Mouse (Mus musculus): ENCODE data around the gene Gpsm3.
A peak's percentile ranks its signal among the peaks of the same experiment; 100 is the strongest.

The Gpsm3 gene

DNA sequence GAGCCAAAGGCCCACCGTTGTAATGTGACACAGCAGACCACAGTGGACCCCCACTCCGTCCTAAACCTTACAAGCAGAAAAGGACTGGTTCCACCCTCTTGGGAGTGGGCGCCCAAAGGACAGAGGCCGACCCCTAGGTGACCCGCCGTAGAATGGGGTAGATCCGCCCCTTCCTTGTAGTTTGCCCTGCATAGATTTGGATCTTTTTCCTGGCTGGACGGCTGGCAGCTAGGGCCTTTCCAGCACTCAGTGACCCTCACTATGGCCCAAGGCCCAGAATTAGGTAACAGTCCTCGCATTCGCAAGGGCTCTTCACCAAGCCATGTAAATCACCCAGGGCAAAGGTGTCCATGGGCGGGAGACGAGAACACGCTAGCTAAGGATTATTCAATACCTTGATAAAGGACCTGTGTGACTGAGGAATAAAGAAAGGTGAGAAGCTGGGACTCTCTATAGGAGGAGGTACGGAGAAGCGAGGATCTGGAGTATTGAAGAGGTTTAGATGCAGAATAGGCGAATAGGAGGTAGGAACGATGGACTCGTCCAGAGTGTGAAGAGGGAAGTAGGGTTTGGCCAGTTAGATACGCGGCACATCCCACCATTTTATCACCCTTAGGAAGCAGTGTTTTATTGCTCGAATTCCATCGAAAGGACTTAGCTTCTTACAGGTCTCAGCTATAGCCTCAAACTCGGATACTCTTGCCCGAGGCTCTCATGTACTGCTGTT lies 15.1 kb downstream of the Gpsm3 start:
- no peak for DNase-seq

DNA sequence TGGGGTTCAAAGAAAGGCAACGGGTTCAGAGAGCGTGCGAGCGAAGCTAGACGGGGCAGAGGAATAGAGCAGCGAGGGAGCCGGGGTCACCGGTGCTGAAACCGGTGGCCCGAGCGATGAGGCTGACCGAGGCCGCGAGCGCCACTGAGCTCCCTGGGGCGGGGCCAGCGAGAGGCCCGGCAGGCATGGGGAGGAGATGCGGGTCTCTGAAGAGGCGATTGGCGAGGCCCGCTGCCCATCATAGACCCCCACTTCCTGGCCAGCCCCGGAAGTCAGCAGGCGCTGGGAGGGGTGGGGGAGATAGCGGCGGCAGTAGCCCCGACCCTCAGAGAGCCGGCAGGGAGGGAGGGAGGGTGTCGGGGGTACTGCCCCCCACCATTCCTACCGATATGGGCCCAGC lies 16.0 kb downstream of the Gpsm3 start:
- peak; percentile 92 to 96 for DNase-seq

DNA sequence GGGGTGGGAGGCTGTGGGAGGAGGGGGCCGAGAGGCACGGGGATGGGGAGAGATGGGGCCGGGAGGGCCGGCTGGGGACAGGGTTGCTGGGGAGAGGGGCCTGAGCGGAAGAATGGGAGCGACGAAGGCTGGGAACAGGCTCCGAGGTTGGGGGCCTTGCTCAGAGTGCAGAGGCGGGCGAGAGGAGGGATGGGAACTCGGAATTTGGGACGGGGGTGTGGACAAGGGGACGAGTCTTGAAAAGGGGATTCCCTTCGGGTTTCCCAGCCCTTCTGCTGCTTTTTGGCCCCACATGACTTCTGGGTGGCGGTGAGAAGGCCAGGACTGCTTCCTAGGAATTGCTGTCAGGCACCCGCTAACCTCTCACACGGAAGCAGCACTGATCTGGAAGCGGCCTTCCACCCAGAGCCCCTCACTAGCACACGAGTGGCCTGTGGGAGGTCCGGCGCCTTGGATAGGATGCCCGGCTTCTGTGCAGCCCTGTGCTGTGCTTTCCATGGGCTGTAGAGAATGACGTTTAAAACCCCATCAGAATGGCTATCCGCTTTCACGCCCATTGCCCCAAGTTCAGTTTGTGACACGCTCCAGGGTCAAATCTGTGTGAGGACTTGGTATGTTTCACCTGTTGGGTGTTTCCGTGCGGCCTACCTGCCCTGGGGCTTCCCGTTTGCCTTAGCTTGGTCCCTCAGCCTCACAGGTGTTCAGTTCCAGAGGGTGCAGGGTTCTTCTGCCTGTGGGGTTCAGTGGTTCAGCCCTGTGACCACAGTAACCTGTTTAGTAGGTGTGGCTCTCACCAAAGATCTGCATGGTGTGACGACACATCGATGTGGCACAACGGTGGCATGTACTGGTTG lies 16.8 kb downstream of the Gpsm3 start:
- no peak for DNase-seq

DNA sequence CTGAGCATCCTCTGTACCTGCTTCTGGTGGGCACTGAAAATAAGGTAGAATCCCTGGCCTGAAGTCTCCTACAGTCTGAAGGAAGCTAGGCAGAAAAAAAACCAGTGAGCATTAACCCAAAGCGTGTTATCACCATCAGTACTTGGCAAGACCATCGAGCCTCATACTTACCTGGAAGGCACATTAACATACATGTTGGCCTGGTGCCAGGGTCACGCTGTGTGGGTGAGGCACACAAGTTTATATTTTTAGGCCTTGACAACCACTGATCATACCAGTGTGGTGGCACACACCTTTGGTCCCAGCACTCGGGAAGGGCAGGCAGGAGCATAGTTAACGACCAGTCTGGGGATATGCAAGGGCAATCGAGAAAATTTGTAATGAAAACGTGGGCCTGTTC lies 18.4 kb downstream of the Gpsm3 start:
- DNase-seq: no peak

DNA sequence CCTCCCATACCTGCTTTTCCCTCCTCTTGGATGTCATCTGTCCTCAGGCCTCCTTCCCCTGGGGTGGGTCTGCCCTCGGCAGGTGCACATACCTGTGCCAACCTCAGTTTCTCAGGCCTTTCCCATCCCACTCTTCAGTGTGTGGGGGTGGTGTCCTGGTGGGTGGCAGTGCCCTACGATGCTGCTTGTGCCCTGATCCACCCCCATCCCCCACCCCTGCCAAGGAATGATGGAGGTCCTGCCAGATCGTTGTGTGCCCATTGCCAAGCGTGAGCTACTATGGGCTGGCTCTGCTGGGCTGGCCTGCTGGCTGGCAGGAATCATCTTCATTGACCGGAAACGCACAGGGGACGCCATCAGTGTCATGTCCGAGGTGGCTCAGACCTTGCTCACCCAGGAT lies 21.4 kb downstream of the Gpsm3 start:
- DNase-seq: no peak

DNA sequence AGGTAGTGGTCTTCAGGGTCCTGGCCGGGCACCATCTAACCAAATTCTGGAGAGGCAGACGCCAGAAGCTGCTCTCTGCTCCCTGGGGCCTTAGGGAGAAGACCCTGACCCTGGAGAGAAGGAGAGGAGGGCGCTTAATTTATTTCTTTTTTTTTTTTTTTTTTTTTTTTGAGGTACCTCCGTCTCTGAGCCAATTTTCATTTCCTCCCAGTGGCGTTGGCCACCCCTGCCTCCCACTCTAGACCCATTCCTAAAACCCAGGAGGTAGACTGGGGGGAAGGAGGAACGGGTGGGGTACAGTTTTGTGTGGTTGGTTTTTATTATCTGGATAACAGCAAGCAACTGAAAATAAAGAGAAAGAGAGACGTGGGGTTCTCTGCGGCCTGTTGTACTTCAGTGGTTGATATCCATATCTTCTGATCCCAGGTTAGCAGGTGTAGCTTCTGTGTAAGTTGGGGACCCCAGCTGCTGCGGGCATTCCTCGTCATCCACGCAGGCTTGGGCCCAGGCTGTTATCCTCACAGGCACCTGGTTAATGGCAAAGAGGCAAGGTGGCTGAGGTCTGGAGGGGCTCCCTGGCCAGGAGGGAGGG lies 23.5 kb downstream of the Gpsm3 start:
- DNase-seq: no peak

DNA sequence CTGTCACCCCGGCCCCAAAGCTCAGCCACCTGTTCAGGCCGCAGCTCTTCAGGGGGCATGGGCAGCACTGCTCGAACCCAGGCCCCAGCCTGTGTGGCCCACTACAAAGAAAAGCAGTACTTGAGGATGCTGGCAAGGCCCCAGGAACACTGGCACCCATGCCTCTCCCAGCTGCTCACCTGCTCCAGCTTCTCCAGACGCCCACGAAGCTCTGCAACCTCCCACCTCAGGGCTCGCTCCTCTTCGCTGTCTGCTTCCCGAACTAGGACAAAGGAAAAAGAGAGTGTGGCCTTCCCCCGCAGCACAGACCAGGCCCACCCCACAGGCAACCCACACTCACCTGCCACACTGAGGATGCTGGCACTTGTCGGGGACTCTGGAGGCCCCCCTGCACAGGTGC lies 24.2 kb downstream of the Gpsm3 start:
- DNase-seq: no peak

DNA sequence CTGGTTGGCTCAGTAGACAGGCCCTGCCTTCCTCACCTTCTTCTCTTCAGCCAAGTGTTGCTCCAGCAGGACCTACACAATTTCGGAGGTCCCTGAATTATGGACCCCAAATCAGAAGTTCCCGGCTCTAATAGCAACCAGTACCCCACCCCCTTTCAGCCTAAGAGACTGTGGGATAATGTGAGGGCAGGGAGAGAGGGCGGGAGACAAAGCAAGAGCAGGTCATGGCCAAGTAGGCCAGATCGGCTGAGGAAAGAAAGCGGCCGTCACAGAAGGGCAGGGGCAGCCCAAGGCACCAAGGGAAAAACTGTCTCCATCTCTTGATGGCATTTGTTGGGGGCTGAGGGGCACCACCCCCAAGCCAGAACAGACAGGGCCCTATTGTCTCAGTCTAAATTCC lies 26.3 kb downstream of the Gpsm3 start, which contains the start of gene Egfl8:
Gene Egfl8 (minus strand): TSS at position 101 of the 400 bp plus-strand sequence.
- no peak for DNase-seq

DNA sequence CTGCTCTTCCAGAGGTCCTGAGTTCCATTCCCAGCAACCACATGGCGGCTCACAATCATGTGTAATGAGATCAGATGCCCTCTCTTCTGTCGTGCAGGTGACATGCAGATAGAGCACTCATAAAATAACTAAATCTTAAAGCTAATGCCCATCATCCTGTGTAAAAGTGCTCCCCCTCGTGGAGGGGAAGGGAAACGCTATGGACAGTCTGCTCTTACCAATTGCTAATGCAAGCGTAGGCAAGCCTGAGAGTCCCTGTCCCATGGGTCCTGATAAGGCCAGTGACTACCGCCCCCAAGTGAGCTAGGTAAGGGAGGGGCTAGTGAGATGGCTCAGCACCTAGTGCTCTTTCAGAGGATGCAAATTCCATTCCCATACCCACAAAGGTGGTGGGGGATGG lies 29.4 kb downstream of the Gpsm3 start:
- peak; percentile 63 to 80 for DNase-seq

DNA sequence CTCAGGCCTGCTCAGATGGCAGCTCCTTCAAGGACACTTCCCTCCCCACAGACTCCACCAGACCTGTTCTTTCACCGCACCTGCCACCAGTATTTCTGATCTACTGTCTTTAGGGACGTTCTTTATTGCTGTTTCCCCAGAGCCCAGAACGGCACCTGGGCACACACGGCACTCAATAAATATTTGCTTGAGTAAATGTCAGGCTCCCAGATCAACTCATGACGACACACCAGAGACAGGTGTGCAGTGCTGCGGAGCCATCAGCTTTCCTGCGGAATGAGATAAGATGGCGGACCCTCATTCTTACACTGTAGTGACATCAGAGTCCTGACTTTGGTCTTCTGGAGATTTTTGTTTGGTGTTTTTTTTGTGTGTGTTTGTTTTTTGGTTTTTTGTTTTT lies 31.4 kb downstream of the Gpsm3 start:
- DNase-seq: no peak

DNA sequence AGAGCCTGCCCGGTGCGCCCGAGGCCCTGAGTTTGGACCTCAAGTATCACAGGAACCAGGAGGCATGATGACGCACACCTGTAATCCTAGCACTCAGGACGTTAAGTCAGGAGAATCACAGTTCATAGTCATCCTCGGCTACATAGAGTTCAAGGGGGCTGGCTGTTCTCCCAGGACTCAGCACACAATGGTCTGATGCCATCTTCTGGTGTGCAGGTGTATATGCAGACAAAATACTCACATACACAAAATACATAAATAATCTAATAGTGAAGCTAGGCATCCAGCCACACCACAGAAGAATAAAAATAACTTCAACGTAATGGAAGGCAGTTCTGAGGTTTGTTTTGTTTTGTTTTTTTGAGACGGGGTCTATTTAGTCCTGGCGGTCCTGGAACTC lies 33.6 kb downstream of the Gpsm3 start:
- no peak for DNase-seq

DNA sequence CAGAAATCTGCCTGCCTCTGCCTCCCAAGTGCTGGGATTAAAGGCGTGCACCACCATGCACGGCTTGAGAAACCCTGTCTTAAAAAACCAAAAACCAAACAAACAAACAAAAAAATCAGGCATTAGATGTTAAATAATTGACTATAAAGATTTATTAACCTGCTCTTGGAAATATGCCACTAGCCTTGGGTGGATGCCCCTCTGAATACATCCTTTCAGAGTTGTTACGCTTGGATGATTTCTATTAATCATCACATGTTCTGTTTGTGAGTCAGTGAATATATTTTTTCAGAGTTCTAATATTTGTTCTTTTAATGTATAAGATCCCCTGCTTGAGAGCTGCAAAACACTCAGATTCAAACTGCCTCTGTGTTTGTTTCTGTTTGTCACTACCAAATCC lies 35.4 kb downstream of the Gpsm3 start:
- no peak for DNase-seq

DNA sequence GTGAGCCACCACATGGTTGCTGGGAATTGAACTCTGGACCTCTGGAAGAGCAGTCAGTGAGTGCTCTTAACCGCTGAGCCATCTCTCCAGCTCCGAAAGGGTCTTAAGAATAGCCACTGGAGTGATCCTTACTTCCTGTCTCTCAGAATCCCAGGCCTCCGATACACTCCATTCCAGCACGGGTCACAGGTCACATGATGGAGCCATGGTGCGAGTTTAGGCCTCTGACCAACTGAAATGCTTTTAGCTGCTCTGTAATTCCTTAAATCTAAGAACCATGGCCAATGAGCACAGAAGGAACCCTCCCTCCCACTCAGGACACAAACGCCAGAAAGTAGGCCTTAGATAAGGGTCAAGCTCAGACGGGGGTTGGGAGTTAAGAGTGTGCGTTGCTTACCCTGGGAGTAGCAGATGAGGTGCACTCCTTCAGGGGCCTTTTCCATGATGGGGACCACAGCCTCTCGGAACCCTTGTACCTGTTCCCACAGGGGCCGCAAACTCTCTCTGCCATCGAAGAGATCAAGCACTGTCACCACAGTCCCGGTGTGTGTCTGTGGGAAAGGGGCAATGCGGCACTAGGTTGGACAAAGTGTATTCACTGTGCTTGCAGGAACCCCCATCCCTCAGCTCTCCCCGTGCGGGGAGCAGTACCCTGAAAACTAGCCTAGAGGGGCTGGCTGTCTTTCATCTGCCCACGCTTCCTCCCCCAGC lies 36.6 kb downstream of the Gpsm3 start:
- no peak for DNase-seq

DNA sequence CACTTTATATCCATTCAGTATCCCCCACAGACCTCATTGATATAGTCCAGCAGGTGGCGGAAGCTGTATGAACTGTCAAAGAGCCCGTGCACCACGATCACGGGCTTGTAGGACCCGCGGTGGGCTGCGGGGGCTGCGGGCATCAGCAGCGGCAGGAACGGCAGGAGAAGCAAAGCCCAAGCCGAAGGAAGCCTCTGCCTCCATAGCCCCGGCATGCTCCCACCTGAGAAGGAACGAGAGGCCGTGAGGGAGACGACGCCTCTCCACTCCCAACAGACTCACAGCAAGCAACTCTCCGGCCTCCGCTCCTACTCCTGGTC lies 37.1 kb downstream of the Gpsm3 start:
- DNase-seq: peak in 1 of 2 experiments; percentile 37

DNA sequence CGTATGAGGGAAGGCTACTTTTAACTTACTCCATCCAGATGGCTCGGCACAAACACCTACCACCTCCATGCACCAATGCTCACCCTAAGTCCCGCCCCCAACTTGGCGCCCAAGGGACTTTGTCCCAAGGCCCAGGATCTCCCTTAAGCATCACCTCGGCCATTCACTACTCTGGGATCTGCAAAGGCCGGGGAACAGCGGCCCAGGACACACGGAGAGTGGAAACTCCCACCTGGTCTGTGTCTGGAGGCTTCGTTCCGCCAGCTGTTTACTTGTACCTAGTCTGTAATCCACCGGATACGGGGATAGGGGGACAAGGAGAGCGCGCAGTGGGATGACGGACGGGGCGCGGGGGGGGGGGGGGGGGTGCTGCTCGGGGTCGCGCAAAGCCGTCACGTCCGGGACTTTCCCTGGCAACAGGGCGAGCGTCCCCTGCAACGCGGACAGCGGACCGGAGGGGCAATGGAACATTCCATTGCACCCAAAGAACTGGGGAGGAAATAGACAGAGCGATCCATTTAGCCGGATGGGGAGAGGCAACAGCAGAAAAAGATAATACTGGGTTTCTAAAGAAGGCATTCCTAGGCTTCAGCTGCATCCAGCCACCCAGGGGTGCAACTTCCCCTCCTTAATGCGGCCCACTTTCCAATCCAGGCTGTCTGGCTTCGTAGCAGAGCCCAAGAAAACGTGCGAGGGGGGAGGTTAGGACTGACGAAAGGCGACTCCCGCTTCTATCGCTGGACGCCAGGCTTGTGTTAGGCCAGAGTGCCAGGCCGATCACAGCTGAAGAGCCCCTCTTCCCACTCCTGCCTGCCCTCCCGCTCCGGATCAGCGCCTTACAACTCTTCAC lies 37.7 kb downstream of the Gpsm3 start:
- DNase-seq: peak in 1 of 2 experiments; percentile 59

DNA sequence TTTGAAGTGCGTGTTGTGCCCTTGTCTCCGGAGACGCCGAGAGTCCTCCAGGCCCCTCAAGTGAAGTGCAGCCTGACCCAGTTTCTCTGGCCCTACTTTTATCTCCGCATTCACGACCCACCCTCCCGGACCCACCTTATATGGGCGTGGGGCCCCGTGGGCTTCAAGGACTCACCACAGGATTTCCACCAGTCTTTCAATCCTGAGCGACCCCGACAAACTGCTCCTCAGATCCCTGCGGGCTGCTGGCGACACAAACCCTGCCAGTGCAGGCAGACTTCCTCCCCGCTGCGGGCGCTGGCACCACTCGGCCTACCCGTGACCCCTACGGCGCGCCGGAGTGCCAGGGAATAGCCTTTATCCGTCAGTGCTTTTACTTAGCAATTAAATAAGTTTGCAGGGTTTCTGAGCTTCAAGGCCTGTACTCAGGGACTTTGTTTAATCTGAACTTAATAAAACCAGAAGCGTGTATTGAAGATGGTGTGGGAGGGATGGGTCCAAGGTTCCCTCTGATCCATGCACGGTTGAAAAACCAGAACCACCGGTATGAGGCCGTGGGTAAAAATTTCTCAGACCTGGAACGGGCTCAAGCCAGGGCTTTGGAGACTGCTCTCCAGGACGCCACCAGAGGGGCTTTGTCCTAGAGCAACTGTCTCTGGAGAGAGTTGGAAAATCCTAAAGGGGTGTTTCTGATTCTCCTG lies 38.5 kb downstream of the Gpsm3 start, which contains the start of gene Ppt2:
Gene Ppt2 (minus strand): TSS at position 568 of the 701 bp plus-strand sequence.
- peak in 1 of 2 experiments; percentile 45 for DNase-seq

DNA sequence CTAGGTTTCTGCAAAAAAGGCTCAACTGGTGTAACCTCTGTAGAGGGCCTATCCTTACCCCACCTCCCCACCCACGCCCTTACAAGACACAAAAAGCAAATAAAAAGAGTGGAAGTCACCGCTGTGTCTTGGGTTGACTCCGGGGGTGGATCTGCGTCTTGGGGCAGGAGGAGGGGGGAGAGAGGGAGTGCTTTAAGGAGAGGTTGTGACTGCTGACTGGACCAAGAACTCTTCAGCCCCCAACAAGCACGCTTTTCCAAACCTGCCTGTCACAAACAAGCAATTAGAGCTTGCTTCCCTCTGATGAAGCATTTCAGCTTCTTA lies 39.0 kb downstream of the Gpsm3 start:
- no peak for DNase-seq

DNA sequence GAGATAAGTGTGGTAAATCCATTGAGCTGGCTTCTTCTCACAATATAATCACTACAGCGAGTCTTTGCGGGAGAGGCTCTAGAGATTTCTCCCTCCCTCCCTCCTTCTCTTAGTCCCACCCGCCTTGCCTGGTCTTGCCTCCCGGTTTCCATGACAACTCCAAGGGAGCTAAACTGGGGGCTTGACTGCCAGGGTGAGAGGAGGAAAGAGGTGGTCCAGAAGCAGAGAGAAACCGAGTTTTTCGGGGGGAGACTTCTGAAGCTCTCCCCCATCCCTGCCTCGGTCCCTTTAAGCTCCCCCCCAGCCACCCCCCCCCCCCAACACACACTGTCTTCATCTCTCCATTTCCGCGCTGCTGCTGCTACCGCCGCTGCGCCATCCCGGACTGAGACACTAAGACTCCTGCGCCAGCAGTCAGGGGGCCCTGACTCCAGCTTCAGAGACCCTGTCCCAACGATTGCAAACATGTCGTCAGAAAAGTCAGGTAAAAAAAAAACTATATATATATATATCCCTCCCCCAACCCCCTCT lies 39.7 kb downstream of the Gpsm3 start, which contains the start of gene Prrt1:
Gene Prrt1 (plus strand): TSS at position 313 of the 531 bp plus-strand sequence.
- DNase-seq: no peak

DNA sequence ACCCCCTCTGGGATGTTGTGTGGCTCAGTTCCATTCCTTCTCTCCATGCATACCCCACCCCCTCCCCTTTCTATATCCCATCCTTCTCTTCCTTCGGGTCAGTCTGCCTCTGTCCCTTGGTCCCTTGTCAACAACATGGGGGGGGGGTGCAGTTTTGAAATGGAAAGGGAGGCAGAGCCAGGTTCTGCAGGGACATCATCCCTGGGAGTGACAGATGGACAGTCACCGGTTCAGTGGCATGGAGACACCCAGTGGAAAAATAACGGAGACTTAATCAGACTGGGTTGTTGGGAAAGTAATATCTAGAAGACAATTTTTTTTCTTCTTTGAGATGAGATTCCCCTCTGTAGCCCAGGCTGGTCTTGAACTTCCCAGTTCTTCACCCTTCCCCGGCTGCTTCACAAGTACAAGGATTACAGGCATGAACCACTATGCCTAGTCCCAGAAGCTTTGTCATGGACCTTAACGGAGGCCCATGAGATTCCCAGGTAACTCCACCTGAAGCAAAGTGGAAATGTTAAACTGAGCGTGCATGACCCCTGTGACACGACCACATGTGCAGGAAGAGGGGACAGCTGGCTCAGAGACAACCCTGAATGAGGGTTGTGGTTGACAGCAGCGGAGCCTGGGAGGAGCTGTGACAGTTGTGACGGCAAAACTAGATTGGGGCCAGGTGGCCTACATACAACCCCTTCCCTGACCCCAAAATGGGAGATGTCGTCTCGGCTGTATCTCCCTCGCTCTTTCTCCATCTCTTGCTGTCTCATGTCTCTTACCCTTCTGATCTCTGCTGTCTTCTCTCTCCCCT lies 40.4 kb downstream of the Gpsm3 start:
- no peak for DNase-seq

DNA sequence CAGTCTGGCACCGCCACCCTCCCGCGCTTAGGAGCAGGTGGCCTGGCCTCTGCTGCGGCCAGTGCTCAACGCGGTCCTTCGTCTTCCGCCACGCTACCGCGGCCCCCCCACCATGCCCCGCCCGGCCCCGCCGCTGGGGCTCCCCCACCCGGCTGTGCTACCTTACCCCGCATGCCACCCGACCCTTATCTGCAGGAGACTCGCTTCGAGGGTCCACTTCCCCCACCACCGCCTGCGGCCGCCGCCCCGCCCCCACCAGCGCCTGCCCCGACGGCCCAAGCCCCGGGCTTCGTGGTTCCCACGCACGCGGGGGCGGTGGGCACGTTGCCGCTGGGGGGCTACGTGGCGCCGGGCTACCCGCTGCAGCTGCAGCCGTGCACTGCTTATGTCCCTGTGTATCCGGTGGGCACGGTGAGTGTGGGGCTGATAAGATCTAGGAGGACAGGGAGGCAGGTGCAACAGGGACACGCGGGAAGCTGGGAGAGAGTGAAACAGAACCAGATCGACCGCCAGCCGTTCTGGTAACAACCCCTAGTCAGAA lies 41.2 kb downstream of the Gpsm3 start:
- DNase-seq: no peak
